Mouse (Mus musculus) ovary, postnatal 10 days (tissue): Measurements from ENCODE around the gene Serf1.
A peak's percentile ranks its signal among the peaks of the same experiment; 100 is the strongest.
"Not testable (repeated sequence)": the region's sequence is repeated elsewhere in the genome, so short reads cannot be mapped to it uniquely, and the experiment has no call there.

Source experiments
- DNase-seq: peaks from one replicate; pipeline ENCODE4 v3.0.0; 2022; ENCODE audit warnings: low spot score

Gene Serf1

DNA sequence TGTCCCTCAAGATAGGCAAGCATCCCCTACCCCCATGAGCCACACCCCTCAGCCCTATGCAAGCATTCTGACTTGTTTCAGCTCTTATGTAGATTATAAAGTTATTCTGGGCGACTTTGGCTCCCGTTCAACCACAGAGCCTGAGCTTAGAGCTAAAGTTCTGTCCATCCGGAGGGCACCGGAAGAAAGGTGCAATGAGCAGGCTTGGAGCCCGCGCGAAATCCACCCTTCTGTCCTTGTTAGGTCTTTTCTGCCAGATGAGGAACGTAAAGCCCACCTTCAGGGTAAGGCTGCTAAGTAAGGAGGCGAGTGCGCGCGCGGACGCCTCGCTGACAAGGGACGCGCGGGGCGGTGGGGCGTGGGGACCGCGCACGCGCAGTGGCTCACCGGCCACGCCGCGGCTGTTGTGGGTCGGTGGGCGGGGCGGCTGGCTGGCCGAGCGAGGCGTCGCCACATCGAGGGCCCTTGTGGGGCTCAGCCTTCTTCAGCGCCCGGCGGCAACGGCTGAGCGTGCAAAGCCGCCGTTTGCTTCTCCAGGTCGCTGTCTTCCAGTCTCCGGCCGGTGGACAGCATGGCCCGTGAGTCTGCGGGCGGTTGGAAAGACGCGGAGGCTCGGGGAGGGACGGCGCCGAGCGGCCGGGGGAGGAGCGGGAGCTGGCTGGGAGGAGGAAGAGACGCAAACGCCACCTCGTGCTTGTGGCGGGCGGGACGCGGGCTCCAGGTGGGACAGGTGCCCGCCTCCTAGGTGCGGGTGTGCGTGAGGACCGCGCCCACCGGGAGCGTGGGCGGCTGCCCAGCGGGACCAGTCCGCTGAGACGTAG is at the start of gene Serf1:
Gene Serf1, plus strand, starts transcription at position 361 of the 821 bp plus-strand sequence.
- DNase-seq = peak; percentile 66

DNA sequence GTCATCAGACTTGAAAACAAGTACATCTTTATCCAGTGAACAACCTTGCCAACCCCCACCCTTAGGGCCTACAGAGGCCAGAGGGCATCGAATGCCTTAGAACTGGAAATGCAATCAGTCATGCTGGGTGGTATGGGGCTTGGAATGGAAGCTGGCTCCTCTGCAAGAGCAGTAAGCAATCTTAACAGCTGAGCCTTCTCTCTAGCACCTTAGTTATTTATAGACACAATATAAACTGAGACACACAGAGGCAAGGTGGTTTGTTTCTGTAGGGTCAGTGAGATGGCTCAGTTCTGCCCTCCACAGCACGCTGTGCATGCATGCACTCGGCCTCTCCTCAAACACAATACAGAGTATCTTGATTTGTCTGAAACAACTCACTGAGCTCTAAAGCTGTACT is 43.9 kb upstream of the Serf1 start:
- no peak for DNase-seq

DNA sequence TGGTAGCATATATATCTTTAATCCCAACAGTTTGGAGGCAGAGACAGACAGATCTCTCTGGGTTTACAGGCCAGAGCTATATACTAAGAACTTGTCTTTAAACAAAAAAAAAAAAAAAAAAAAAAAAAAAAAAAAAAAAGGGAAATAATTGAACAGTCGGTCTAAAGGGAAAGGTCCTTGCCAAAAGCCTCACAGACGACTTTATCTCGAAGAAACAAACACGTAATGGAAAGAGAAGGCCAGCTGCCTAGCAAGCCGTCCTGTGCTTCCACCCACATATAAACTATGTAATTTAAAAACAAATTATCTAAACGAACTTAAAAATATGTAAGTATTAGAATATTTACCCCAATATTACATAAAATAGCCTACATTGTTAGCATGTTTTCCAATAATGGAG is 40.0 kb upstream of the Serf1 start:
- DNase-seq = no peak

DNA sequence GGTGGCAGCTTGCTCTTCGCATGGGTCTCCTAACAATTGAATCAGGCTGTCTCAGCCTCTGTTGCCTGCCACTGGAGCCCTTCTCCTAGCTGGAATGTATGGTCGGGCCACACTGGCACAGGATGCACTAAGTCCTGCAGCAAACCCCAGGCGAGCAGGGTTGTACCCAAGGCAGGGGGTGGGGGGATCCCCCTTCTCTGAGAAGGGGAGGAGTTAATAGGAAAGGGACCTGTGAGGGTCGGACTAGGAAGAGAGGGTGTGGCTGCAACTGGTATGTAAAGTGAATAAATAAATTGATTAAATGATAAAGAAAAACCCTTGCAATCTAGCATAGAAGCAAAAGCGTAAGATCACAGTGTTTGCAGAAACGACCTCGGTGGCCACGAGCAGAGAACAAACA is 36.3 kb upstream of the Serf1 start:
- no peak for DNase-seq

DNA sequence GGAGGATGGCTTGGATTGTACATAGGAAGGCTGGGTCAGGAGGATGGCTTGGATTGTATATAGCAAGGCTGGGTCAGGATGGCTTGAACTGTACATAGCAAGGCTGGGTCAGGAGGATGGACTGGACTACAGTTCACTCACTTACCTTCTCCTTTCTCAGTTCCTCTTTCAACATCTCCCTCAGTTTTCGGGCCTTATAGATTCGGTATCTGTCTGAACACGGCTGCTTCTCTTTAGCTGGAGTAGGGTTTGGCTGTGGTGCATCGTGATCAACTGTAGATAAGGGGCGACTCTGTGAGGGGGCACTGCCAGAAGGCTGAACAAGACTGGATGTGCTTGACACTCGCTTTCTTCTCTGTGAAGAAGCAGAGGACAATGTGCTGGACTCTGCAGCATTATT is 9.0 kb upstream of the Serf1 start:
- no peak for DNase-seq

DNA sequence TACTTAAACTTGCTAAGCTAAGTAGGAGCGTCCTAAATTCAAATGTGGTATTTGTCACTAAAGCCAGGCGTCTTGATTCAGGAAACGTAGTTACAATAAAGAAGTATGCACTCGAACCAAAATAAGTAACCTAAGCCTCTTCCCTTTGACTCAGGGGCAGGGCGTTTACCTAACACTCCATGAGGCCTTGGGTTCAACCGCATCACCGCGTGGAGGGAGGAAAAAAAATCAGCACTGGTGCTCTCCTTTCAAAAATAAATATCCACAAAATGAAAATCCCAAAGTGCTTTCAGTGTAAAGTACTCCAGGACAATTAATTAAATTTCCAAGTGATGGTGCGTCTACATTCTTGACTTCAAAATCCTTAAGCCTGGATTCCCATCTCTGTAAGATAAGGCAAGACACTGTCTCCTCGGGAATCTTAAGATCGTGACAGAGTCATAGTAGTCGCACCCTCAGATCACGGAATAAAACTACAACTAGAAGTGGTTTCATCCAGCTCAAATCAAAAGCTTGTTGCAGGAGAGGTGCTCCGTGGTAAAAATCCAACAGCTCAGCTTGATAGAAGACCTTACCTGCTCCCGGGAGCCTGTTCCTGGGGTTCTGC is 4.7 kb upstream of the Serf1 start:
- DNase-seq = no peak

DNA sequence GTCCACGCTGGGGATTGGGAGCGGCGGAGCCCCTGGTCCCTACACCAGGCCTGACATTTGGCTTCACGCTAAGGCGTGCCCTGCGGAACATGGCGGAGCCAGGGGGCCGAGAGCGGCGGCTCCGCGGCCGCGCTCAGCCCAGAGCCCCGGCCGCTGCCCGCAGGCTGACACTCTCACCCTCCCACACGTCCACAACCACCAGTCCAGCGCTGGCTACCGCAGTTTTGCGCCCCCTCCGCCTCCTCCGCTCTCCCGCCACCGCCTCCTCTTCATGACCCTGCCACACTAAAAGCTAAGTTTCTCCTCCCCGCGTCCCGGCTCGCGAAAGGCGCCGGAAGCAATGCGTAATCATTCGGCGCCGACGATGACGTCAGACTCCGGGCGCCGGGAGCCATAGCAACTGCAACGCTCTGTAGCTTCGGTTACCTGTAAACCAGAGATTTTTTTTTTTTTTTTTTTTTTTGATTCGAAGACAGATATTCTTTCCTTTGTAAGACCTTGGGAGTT is 4.0 kb upstream of the Serf1 start, which contains the start of gene Bdp1:
Gene Bdp1, minus strand, starts transcription at position 323 of the 507 bp plus-strand sequence.
- peak; percentile 95 for DNase-seq

DNA sequence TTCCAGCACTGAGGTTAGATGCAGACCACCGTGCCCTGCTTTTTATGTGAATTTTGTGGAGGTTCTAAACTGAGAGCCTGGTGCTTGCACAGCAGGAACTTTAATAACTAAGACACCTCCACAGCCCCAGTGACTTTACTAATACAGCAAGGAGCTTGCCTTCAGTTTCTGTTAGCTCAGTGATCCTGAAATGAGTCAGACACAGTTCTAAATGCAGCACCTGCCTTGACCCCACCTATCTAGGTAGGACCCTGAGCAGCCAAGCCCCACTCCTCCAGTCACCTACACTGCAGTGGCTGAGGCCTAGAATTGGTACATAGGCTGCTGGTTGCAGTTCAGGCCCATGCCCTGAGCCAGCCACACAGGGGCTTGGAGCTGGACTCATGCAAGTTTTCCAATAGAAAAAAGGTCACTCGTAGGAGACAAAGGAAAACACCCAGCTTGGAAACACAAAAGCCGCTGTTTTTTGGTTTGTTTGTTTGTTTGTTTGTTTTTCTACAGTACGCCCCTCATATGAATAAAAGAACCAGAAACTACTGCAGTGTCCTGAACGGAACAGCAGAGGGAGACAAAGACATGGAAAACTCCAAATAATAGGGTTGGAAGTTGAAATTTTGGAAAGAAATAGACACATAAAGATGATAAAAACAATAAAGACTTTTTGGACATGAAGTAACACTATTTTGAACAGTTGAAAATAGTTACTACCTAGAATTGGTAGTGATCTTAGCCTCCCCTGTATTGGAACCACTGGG is 4.6 kb downstream of the Serf1 start:
- DNase-seq = no peak

DNA sequence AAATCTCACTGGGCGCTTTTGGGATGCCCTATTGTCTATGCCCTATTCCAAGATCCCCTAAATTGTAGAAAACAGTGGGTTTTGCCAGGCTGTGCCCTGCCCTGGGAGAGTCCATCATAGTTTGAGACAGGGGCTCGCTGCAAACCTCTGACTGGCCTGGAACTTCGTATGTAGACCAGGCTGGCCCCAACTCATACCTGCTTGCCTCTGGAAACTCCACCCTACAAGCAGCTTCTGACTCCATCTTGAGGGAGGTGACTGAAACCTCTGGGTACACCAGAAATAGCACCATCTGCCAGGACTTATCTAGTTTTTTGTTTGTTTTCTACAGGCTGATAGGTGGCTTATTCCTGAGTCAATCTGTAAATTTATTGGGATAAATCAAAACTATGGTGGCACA is 16.2 kb downstream of the Serf1 start:
- DNase-seq = no peak

DNA sequence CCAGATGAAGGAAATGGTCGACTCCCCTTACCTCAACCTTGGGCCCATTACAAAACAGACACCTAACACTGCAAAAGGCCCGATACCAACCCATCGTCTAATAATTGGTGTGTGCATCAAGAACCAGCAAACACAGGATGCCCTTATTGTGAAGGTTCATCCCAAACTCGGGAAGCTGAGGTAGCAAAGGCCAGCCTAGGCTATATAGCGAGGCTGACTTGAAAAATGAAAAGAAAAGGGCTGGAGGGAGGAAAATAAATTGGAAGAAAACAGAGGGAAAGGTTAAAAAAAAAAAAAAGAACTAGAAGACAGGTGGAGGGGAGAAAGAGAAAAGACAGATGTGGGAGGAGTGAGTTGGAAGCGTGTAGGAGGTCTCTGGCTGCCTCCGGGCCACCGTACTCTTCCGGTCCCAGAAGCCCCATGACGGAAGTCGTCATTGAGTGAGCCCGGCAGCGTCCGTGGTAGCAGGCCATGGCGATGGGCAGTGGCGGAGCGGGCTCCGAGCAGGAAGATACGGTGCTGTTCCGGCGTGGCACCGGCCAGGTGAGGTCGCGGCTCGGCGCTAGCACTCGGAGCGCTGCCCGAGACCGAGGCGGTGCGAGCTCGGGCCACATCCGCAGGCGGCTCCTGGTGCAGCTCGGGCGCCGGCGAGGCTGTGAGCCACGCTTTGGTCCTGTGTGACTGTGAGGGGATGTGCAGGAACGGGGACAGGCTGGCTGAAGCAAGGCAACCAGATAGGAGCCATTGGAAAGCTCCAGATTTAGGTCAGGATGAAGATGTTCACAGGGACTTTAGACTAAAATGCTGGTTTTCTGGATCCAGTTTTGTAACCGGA is 16.8 kb downstream of the Serf1 start, which contains the start of gene Smn1:
Gene Smn1, plus strand, starts transcription at position 430 of the 835 bp plus-strand sequence.
- peak; percentile 86 for DNase-seq

DNA sequence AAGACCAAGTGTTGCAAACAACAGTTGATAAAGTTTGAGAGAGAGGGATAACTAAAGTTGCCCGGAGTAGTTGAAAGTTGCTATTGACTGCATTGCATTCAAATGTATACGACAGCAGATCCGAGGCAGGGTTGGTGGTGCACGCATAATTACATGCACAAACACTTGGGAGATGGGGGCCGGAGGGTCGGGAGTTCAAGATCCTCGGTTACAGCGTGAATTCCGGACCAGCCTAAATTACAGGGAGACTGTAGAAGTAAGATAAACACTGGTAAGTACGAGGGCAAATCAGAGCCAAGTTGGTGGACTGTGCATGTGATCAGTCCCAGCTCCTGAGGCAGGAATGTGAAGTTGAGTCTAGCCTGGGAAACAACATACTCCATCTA is 17.4 kb downstream of the Serf1 start:
- DNase-seq = no peak

DNA sequence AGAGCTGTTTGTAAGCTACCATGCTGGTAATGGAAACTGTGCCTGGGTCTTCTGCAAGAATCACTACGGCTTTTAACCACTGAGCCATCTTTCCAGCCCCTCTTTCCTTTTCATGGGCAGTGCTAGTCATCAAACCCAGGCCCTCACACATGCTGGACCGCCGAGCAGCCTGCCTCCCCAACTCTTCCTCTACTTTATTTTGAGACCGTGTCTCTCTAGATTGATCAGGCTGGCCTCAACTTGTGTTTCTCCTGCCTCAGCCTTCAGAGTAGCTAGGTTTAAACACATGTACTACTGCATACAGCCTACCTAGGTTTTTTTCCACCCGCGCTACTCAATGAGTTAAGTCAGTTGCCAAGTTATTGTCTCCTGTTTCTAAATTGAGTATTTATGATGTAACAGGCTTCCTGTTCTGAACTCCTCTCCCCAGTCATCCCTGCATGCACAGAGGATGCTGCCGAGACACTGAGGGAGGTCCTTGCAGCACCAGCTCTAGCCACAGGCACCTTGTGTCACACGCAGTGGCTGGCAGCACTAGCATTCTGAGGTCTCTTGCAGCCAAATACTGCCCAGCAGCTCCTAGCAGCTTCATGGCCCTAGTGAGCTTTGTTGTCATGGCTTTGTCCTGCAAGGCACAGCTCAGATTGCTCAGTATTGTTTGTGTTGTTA is 34.0 kb downstream of the Serf1 start:
- no peak for DNase-seq

DNA sequence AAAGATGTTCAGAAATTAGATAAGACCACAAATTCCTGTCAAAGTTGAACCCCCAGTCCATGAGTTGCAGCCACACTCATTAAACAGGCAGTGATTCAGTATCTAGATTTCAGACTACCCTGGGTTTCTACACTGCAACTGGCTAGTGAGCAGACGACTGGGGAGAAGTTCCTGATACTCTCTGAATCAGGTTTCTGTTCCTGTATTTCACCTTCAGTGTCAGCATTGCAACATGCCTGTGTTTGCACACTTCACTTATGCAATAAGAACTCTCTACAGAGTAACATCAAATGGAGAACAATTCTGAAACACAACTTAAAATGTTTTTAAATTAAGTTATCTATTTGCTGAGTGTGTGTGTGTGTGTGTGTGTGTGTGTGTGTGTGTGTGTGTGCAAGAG is 44.8 kb downstream of the Serf1 start:
- no peak for DNase-seq

DNA sequence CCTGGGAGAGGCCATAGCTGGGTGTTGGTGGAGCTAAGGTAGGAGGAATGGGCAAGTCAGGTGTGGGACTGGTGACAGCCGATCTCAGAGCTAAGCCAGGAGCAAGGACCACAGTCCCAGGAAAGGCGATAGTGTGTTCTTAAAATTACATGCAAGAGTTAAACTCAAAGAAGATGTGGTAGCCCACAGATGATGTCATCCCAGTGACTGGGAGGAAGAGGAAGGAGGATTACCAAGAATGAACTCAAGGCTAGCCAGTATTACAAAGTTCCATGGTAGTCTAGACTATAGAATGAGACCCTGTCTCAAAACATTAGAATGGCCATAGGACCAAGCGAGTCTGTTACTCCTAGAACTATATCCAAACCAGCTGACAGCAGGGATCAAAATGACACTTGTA is 48.8 kb downstream of the Serf1 start:
- DNase-seq = no peak

DNA sequence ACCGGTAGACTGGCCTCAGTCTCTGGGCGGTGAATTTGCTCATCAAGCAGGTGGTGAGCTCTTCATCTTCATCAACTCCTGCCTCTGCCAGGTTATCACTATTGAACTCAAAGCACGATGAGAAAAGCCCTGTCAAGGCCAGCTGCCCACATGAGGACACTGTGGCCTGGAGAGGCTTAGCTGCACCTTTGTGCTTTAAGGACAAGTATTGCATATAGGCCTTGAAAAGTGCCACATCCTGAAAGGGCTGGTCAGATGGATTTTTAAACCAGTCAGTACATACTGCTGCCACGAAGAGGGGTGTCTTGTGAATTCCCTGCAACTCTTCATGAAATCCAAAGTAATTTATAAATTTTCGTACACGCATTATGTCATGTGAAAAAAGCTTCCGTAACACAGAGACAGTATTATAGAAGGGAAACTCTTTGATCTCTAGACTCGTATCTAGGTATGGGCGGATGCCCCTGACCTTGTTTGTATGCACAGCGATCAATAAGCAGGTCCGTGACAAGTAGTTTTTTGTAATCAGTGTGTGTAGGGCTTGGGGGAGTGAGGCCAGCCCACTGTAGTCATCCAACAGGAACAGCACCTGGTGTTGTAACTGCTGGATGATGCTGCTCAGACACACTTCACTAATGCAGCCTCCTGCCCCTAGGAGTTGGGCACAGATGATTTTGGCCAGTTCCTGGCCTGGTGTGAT is 53.5 kb downstream of the Serf1 start:
- not testable (repeated sequence) for DNase-seq

DNA sequence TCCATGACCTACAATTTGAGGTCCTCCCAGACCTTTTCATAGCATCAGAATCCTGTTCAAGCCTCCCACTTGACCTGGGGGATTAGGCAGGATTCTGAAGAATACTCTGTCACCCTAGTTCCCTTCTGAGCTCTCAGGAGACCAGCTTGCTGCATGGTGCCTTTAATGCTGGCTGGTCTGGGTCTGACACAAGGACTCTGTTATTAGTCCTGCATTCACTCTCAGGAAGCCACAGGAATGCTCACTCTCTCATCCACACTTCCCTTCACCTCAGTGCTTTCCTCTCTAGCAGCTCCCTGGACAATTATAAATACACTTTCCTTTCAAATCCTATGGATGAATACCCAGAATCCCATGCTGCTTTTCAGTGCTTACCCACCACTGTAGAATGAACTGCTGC is 54.7 kb downstream of the Serf1 start:
- not testable (repeated sequence) for DNase-seq
